Mouse (Mus musculus) liver, embryonic 14.5 days (tissue): Measurements from ENCODE around the gene Pgm3. TPM values are rescaled to one million over a fixed set of nuclear protein-coding genes. Genes with fewer than 3 reads are reported as not detected.

Experiments used
- ATAC-seq: fragments of 200-750 bp; cut with Nextera tagmentation; 2 replicates; pipeline ENCODE4 v1.8.0; 2017; ENCODE audit warnings: moderate number of reproducible peaks, mild to moderate bottlenecking, moderate library complexity; ENCODE audit not compliant: insufficient read depth
- DNase-seq, 3 experiments: peaks; one replicate each; pipeline ENCODE4 v3.0.0-alpha.2; 2012 to 2013; ENCODE audit warnings: low read depth in 3 of 3, low spot score in 3 of 3
- H3K27ac ChIP-seq: fragments of 300-500 bp; sonication (generic); 2 replicates; pipeline ENCODE4 v1.5.1; 2014; ENCODE audit warnings: moderate library complexity, mild to moderate bottlenecking, control low read depth, inconsistent platforms
- H3K27me3 ChIP-seq: fragments of 300-500 bp; sonication (generic); 2 replicates; pipeline ENCODE4 v1.6.1; 2014; ENCODE audit warnings: mild to moderate bottlenecking, low read length, moderate library complexity; ENCODE audit not compliant: control insufficient read depth, insufficient read depth
- H3K36me3 ChIP-seq: fragments of 300-500 bp; sonication (generic); replicated peaks from 2 replicates; pipeline ENCODE4 v1.6.1; 2014; ENCODE audit warnings: low read depth; ENCODE audit not compliant: control insufficient read depth, insufficient read depth
- H3K4me1 ChIP-seq, 2 experiments: fragments of 200-500 bp in 1 of 2; fragments of 300-500 bp in 1 of 2; sonication (generic) in 1 of 2; replicated peaks; 2 replicates each; pipeline ENCODE4 v1.6.1; 2012 to 2014; ENCODE audit warnings: antibody characterized with exemption in 1 of 2, inconsistent platforms in 1 of 2, low read length in 1 of 2; ENCODE audit not compliant: control insufficient read depth in 2 of 2, insufficient read depth in 2 of 2
- H3K4me2 ChIP-seq: fragments of 300-500 bp; sonication (generic); 2 replicates; pipeline ENCODE4 v1.6.1; 2014; ENCODE audit warnings: low read depth, mild to moderate bottlenecking, control low read depth, moderate library complexity
- H3K4me3 ChIP-seq, 2 experiments: fragments of 200-500 bp in 1 of 2; fragments of 300-500 bp in 1 of 2; sonication (generic) in 1 of 2; 2 replicates each; pipeline ENCODE4 v1.5.1; 2012 to 2014; ENCODE audit warnings: low read depth in 2 of 2, low read length in 2 of 2, mild to moderate bottlenecking in 2 of 2, control low read depth in 1 of 2, inconsistent platforms in 1 of 2, moderate library complexity in 1 of 2; ENCODE audit not compliant: insufficient read depth in 1 of 2
- H3K9ac ChIP-seq: fragments of 300-500 bp; sonication (generic); replicated peaks from 2 replicates; pipeline ENCODE4 v1.6.1; 2014; ENCODE audit warnings: mild to moderate bottlenecking, control low read depth, moderate library complexity
- H3K9me3 ChIP-seq: fragments of 300-500 bp; sonication (generic); 2 replicates; pipeline ENCODE4 v1.6.1; 2016; ENCODE audit warnings: low read length, mixed read lengths; ENCODE audit not compliant: control insufficient read depth
- CTCF ChIP-seq: IDR thresholded peaks from 2 replicates; pipeline ENCODE4 v1.5.1; 2016; ENCODE audit warnings: antibody characterized with exemption, low read depth, control low read depth
- EP300 ChIP-seq: IDR thresholded peaks from 2 replicates; pipeline ENCODE4 v1.6.1; 2016; ENCODE audit warnings: antibody characterized with exemption, low read depth
- whole genome bisulfite sequencing: fragments of 180-500 bp; shearing (Covaris S2); extraction: QIAGEN DNeasy Blood & Tissue Kit; methylation state at CpG from one replicate; pipeline ENCODE4 v1.1.7; 2014; ENCODE audit not compliant: insufficient replicate concordance; 5-methylcytosine and 5-hydroxymethylcytosine counted together
- polyA plus RNA-seq, 2 experiments: library from polyadenylated mRNA; depleted of rRNA in 1 of 2; stranded (reverse) in 1 of 2; unstranded in 1 of 2; fragments of >200 nt; fragmentation: Nextera tagmentation in 1 of 2; extraction: Ambion mirVana in 1 of 2; gene quantifications; 2 replicates each; pipeline versions ENCODE4 v1.2.1 to v1.2.3; 2012 to 2014

Gene Pgm3
- polyA plus RNA-seq, 2 experiments = 7.0 to 16.1 TPM

- H3K4me1 ChIP-seq = no peaks in the 10 kb centered on the region
- 76% methylated on average over 11 of the region's 11 CpGs for WGBS
- no peaks in the 10 kb centered on the region for H3K36me3 ChIP-seq
- H3K27ac ChIP-seq = no peak overlapping the region
- no peak overlapping the region for H3K4me3 ChIP-seq
- no peak for TF ChIP-seq EP300
- no peak for TF ChIP-seq CTCF
- no peak overlapping the region for H3K4me2 ChIP-seq
- no peak for DNase-seq
- no peaks in the 10 kb centered on the region for H3K27me3 ChIP-seq
- H3K9ac ChIP-seq = no peak overlapping the region
- no peaks in the 10 kb centered on the region for H3K9me3 ChIP-seq
- no peak for ATAC-seq
These were observed 15.6 kb upstream of the Pgm3 start for GRCm38 (mm10) chr9:86587019-86587795.

DNA sequence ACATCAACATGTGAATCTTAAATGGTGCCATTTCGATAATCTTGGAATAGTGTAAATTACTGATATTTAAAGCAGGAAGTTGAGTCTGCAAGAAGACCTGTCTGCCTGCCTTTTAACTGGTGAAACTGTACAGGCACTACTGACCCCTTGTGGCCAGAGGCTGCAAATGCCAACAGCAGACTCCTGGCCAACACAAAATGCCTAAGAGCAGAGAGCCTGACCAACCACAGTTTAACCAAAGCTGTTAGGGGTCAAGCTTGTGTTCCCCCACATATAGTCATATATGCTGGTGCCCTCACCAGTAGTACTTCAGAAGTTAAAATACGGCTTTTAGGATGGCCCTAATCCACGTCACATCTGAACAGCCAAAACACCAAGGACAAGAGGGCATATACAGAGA is 12.1 kb upstream of the Pgm3 start:
- Histone ChIP-seq H3K4me2 (no peak overlapping the region), H3K36me3 (no peaks in the 10 kb centered on the region), H3K4me3 (no peak overlapping the region), H3K27ac (no peak overlapping the region), H3K9ac (no peak overlapping the region), H3K4me1 (peaks cover 0 to 5% of the 10 kb centered on the region in 2 experiments; a peak in 2 of 4 replicates), H3K9me3 (no peaks in the 10 kb centered on the region), H3K27me3 (no peaks in the 10 kb centered on the region)
- 38% methylated on average over 3 of the region's 3 CpGs for WGBS
- ATAC-seq (peak; percentile 44), DNase-seq (peak in 1 of 3 experiments; percentile 45)
- TF ChIP-seq EP300 (no peak), CTCF (peak; percentile 90)

DNA sequence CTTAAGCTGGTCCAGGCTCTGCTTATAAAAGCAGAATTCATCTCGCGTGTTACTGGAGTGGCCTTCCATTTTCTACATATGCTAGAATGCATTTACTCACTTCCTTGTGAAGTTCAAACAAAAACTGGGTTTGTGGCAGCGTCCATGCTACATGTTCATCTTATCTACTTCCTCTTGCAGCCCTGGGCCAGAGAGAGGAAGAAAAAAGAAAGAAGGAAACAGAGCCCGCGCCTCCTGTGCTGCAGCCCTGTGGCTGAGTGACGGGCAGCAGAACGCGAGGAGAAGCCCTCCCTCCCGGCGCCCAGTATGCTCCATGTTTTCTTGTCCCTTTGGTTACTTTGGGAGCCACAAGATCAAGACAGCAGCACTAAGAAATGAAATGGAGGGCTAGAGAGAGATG is 8.0 kb upstream of the Pgm3 start:
- no peaks in the 10 kb centered on the region for H3K9me3 ChIP-seq

DNA sequence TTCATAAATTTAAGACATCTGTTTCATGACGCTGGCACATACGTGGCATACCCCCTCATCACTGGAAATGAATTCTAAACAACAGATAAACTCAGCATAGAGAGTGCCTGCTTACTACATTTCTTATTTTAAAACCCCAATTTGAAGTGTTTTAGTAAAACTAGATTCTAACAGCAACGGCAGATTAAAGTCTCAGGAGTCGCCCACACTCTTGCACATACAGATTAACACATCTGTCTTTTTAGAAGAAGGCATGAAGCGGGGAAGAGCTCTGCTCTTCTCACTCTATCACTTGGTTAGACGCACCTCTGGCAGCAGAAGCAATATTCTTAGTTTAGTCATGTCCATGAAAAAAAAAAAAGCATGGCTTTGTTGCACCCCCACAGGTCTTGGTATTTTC is 3.5 kb upstream of the Pgm3 start:
- WGBS = 72% methylated on average over 6 of the region's 6 CpGs
- Histone ChIP-seq H3K4me2 (no peak overlapping the region), H3K9ac (no peak overlapping the region), H3K27me3 (no peaks in the 10 kb centered on the region), H3K27ac (no peak overlapping the region), H3K4me1 (peaks cover 3 to 14% of the 10 kb centered on the region in 2 experiments), H3K36me3 (no peaks in the 10 kb centered on the region), H3K9me3 (no peaks in the 10 kb centered on the region), H3K4me3 (no peak overlapping the region)
- ATAC-seq (no peak), DNase-seq (no peak)
- TF ChIP-seq EP300 = no peak
- TF ChIP-seq CTCF = no peak

More for the DNA sequence above, 8.0 kb upstream of the Pgm3 start:
- Histone ChIP-seq H3K4me2 (peak overlapping the region; percentile 6; the same call in 1 of the 2 replicates), H3K4me1 (peaks cover 0 to 5% of the 10 kb centered on the region in 2 experiments; a peak in 2 of 4 replicates), H3K36me3 (no peaks in the 10 kb centered on the region), H3K27ac (no peak overlapping the region), H3K4me3 (no peak overlapping the region), H3K9ac (no peak overlapping the region), H3K27me3 (no peaks in the 10 kb centered on the region)
- no peak for DNase-seq
- 10% methylated on average over 10 of the region's 10 CpGs for WGBS
- no peak for TF ChIP-seq EP300
- TF ChIP-seq CTCF = no peak
- 0 out of 2 replicates have a peak, but pooled peaks have one; percentile 24 for ATAC-seq

- Histone ChIP-seq H3K4me2 (no peak overlapping the region), H3K4me3 (no peak overlapping the region), H3K27me3 (no peaks in the 10 kb centered on the region), H3K9ac (no peak overlapping the region), H3K4me1 (peaks cover 3 to 12% of the 10 kb centered on the region in 2 experiments), H3K36me3 (no peaks in the 10 kb centered on the region), H3K9me3 (no peaks in the 10 kb centered on the region), H3K27ac (no peak overlapping the region)
- ATAC-seq (no peak), DNase-seq (no peak)
- TF ChIP-seq CTCF (no peak), EP300 (no peak)
- WGBS = 43% methylated on average over 20 of the region's 20 CpGs
These were observed 2.1 kb upstream of the Pgm3 start for GRCm38 (mm10) chr9:86573616-86574303.
